In genomic region chr7:115513681-115514080, GRCm38 (mm10) we compare ENCODE assay signal across 17 mouse cellular contexts.
DNase-seq lines count a peak whose midpoint lies in the region; ATAC-seq lines count a peak whose summit lies in the region.
"Had no signal": no experiment of that assay in that cellular context is flagged by ENCODE, and none has a peak within 500 bp of the region (broad histone marks: within the 10 kb centered on the region; RNA-seq: fewer than 3 reads in every experiment).

No protein-coding gene starts in this region.

- ATAC-seq in hindbrain, embryonic 13.5 days (ENCODE audit: low FRiP score), result no peak
- ATAC-seq in hindbrain, embryonic 11.5 days (ENCODE audit: low FRiP score), result no peak
- 0 out of 2 replicates have a peak, but pooled peaks have one; percentile 53 for ATAC-seq in forebrain, embryonic 15.5 days (replicated peaks)
- peak; percentile 65; the same call in 1 of the 2 replicates for ATAC-seq in hindbrain, embryonic 16.5 days

- 0 out of 2 replicates have a peak, but pooled peaks cover 4% of the 10 kb centered on the region for H3K27me3 ChIP-seq in hindbrain, embryonic 13.5 days
- no peaks in the 10 kb centered on the region for H3K27me3 ChIP-seq in hindbrain, embryonic 11.5 days (ENCODE audit: control insufficient read depth, insufficient read depth, low read length)
- H3K27me3 ChIP-seq in forebrain, embryonic 15.5 days, result no peaks in the 10 kb centered on the region
- no peaks in the 10 kb centered on the region for H3K27me3 ChIP-seq in hindbrain, embryonic 16.5 days (replicated peaks; ENCODE audit: control insufficient read depth, insufficient read depth, low read length)
- H3K27me3 ChIP-seq: heart, embryonic 15.5 days; liver, embryonic 15.5 days; neural tube, embryonic 12.5 days had no signal

- no peaks in the 10 kb centered on the region for H3K36me3 ChIP-seq in hindbrain, embryonic 13.5 days
- no peaks in the 10 kb centered on the region for H3K36me3 ChIP-seq in hindbrain, embryonic 11.5 days (ENCODE audit: control insufficient read depth, insufficient read depth, low read length)
- H3K36me3 ChIP-seq in forebrain, embryonic 15.5 days, result no peaks in the 10 kb centered on the region
- H3K36me3 ChIP-seq in hindbrain, embryonic 16.5 days (ENCODE audit: control insufficient read depth, insufficient read depth, low read length), result no peaks in the 10 kb centered on the region
- H3K36me3 ChIP-seq: embryonic facial prominence, embryonic 12.5 days; heart, embryonic 15.5 days; limb, embryonic 15.5 days; neural tube, embryonic 12.5 days had no signal

- DNase-seq in hindbrain, embryonic 11.5 days (ENCODE audit: low spot score), result no peak
- DNase-seq in retina, embryonic 14.5 days (ENCODE audit: low spot score), result peak; percentile 72
- DNase-seq in cerebellum, postnatal 10 days, result no peak
- DNase-seq in thymus, postnatal 4 days, result no peak
- DNase-seq: cerebellum, adult 2 months; gastrocnemius, postnatal 36 days; kidney, adult 11 months; right cerebral cortex, postnatal 14 days had no signal

- H3K9me3 ChIP-seq in hindbrain, embryonic 13.5 days, result no peaks in the 10 kb centered on the region
- no peaks in the 10 kb centered on the region for H3K9me3 ChIP-seq in hindbrain, embryonic 11.5 days (ENCODE audit: control insufficient read depth, low read length)
- H3K9me3 ChIP-seq in forebrain, embryonic 15.5 days, result no peaks in the 10 kb centered on the region
- H3K9me3 ChIP-seq in hindbrain, embryonic 16.5 days (ENCODE audit: control insufficient read depth, low read length), result no peaks in the 10 kb centered on the region
- H3K9me3 ChIP-seq: embryonic facial prominence, embryonic 12.5 days; heart, embryonic 15.5 days; limb, embryonic 15.5 days; liver, embryonic 15.5 days; neural tube, embryonic 12.5 days had no signal

- no peak overlapping the region for H3K4me3 ChIP-seq in hindbrain, embryonic 13.5 days
- no peak overlapping the region for H3K4me3 ChIP-seq in hindbrain, embryonic 11.5 days (ENCODE audit: low read depth, low read length)
- no peak overlapping the region for H3K4me3 ChIP-seq in forebrain, embryonic 15.5 days
- H3K4me3 ChIP-seq in hindbrain, embryonic 16.5 days (ENCODE audit: low read length), result no peak overlapping the region
- H3K4me3 ChIP-seq: embryonic facial prominence, embryonic 12.5 days; heart, embryonic 15.5 days; limb, embryonic 15.5 days; liver, embryonic 15.5 days; neural tube, embryonic 12.5 days had no signal

- 30% methylated on average over 8 of the region's 8 CpGs for WGBS in hindbrain, embryonic 13.5 days
- 59% methylated on average over 8 of the region's 8 CpGs for WGBS in hindbrain, embryonic 11.5 days
- WGBS in forebrain, embryonic 15.5 days, result 27% methylated on average over 8 of the region's 8 CpGs
- 26% methylated on average over 8 of the region's 8 CpGs for WGBS in hindbrain, embryonic 16.5 days

- H3K4me2 ChIP-seq in hindbrain, embryonic 13.5 days, result peak overlapping the region; percentile 3; the same call in 1 of the 2 replicates
- H3K4me2 ChIP-seq in hindbrain, embryonic 11.5 days (replicated peaks; ENCODE audit: low read depth, low read length), result no peak overlapping the region
- peak overlapping the region; percentile 17 for H3K4me2 ChIP-seq in forebrain, embryonic 15.5 days (replicated peaks)
- peak overlapping the region; percentile 6; the same call in 1 of the 2 replicates for H3K4me2 ChIP-seq in hindbrain, embryonic 16.5 days (ENCODE audit: low read length)
- H3K4me2 ChIP-seq: embryonic facial prominence, embryonic 12.5 days; heart, embryonic 15.5 days; limb, embryonic 15.5 days; liver, embryonic 15.5 days; neural tube, embryonic 12.5 days had no signal

- no peak overlapping the region for H3K9ac ChIP-seq in hindbrain, embryonic 13.5 days
- H3K9ac ChIP-seq in hindbrain, embryonic 11.5 days (ENCODE audit: low read depth, low read length), result no peak overlapping the region
- H3K9ac ChIP-seq in forebrain, embryonic 15.5 days (replicated peaks), result no peak overlapping the region
- no peak overlapping the region for H3K9ac ChIP-seq in hindbrain, embryonic 16.5 days (ENCODE audit: low read depth, low read length)
- H3K9ac ChIP-seq: embryonic facial prominence, embryonic 12.5 days; heart, embryonic 15.5 days; limb, embryonic 15.5 days; liver, embryonic 15.5 days; neural tube, embryonic 12.5 days had no signal

- H3K4me1 ChIP-seq in hindbrain, embryonic 13.5 days (replicated peaks), result peaks cover 24% of the 10 kb centered on the region
- 0 out of 2 replicates have a peak, but pooled peaks cover 2% of the 10 kb centered on the region for H3K4me1 ChIP-seq in hindbrain, embryonic 11.5 days (replicated peaks; ENCODE audit: control insufficient read depth, insufficient read depth, low read length)
- H3K4me1 ChIP-seq in forebrain, embryonic 15.5 days, result peaks cover 12% of the 10 kb centered on the region
- peaks cover 5% of the 10 kb centered on the region for H3K4me1 ChIP-seq in hindbrain, embryonic 16.5 days (ENCODE audit: control insufficient read depth, insufficient read depth, low read depth, low read length)
- H3K4me1 ChIP-seq: limb, embryonic 15.5 days; liver, embryonic 15.5 days had no signal

- no peak overlapping the region for H3K27ac ChIP-seq in hindbrain, embryonic 13.5 days
- no peak overlapping the region for H3K27ac ChIP-seq in hindbrain, embryonic 11.5 days (ENCODE audit: low read depth, low read length)
- H3K27ac ChIP-seq in forebrain, embryonic 15.5 days (replicated peaks), result 0 out of 2 replicates have a peak overlapping the region, but pooled peaks have one; percentile 22
- no peak overlapping the region for H3K27ac ChIP-seq in hindbrain, embryonic 16.5 days (ENCODE audit: low read depth, low read length)
- H3K27ac ChIP-seq: embryonic facial prominence, embryonic 12.5 days; heart, embryonic 15.5 days; limb, embryonic 15.5 days; liver, embryonic 15.5 days; neural tube, embryonic 12.5 days; stomach, postnatal 0 days had no signal

Comparison
In these comparisons a context has a peak if more than half of its experiments do, and no peak if none do; other contexts are left out.
1. ATAC-seq: peak in forebrain, embryonic 15.5 days (single experiment) and hindbrain, embryonic 16.5 days (single experiment); none in hindbrain, embryonic 13.5 days (single experiment) and hindbrain, embryonic 11.5 days (single experiment).